Mouse (Mus musculus) CH12.LX (cell line): ENCODE results near the gene Rnf43.

ENCODE experiments used
- CTCF ChIP-seq, 2 experiments: IDR thresholded peaks in 1 of 2; conservative IDR thresholded peaks in 1 of 2; 2 replicates each; pipeline ENCODE4 v1.5.1; 2011 to 2012; ENCODE audit warnings: low read depth in 2 of 2, low read length in 2 of 2, improper control_type of control experiment in 1 of 2, inconsistent platforms in 1 of 2, mild to moderate bottlenecking in 1 of 2, moderate library complexity in 1 of 2
- PAX5 ChIP-seq: IDR thresholded peaks from 2 replicates; pipeline ENCODE4 v1.6.1; 2012; ENCODE audit warnings: low read length, inconsistent platforms, mixed read lengths
- RAD21 ChIP-seq: IDR thresholded peaks from 2 replicates; pipeline ENCODE4 v1.6.1; 2011; ENCODE audit warnings: low read depth, mild to moderate bottlenecking, low read length, improper control_type of control experiment, moderate library complexity

DNA sequence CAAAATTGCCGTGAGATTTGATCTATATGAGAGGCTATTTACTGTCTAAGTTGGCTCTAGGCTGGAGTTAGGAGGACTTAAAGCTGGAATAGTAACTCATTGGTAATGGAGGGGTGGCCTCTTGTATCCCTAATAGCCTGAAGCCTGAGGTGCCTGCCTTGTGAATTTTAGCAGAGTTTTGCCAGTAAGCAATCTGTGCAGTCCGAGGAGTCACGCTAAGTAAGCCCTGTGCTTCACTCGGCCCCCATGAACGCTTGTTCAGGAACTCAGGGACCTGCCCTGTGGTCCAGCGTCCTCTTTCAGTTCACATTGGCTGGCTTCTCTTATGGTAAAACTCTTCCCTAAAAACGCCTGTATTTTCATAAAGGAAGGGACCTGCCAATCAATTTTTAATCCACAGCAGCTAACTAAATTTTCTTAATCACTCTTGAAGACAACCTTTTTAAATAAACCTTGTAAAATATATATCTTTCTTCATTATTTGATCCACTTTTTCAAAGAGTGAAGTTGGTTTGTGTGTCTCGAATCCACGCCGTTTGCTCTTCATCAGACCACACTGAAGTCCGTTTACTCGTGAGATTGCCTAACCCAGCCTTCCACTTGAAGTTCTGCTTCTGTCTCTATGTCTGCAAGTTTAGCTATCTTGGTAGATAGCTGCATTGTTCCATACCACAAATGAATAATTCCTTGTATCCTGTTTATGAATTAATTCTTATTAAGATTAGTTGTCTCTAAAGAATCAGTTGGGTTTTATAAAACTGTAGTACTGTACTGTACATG, 3.9 kb downstream of the Rnf43 start:
- no peak for TF ChIP-seq CTCF (conservative IDR thresholded peaks at IDR 0.05 in 1 of 2, IDR thresholded peaks at IDR 0.05 in 1 of 2; ENCODE audit: low read depth in 2 of 2, low read length in 2 of 2)
- TF ChIP-seq PAX5 = no peak
- no peak for TF ChIP-seq RAD21
